Mouse (Mus musculus) gastrocnemius, adult 8-10 months (tissue): ENCODE measurements around the gene 4933402N22Rik. TPM values are rescaled to one million over a fixed set of nuclear protein-coding genes. Genes with fewer than 3 reads are reported as not detected.
"Not testable (repeated sequence)": the region's sequence is repeated elsewhere in the genome, so short reads cannot be mapped to it uniquely, and the experiment has no call there.

ENCODE experiments used
- DNase-seq, 2 experiments: peaks; one replicate each; pipeline ENCODE4 v3.0.0; 2022; ENCODE audit warnings: low spot score in 2 of 2
- total RNA-seq, 4 experiments: library from RNA; stranded (reverse); gene quantifications; 2 replicates each; pipeline ENCODE4 v1.2.4; 2022

4933402N22Rik gene
- total RNA-seq, result not detected

GRCm38 (mm10) chr5:11917743-11918142 is at the start of gene 4933402N22Rik:
TSS of gene 4933402N22Rik (plus strand) at chr5:11918043.
- not testable (repeated sequence) for DNase-seq

GRCm38 (mm10) chr5:11923790-11924189 is 5.9 kb downstream of the 4933402N22Rik start:
- DNase-seq, result not testable (repeated sequence)

Other genes starting within 250 kb of the 4933402N22Rik start
- not detected for gene Gm8922, start 236.1 kb upstream of the 4933402N22Rik start, total RNA-seq
- gene Gm8926, start 147.5 kb upstream of the 4933402N22Rik start, total RNA-seq, result not detected
- gene Gm6465, start 72.5 kb upstream of the 4933402N22Rik start, total RNA-seq, result not detected